Mouse (Mus musculus) C2C12 (cell line): ENCODE data around the gene Dop1b.

Experiments
- CEBPB ChIP-seq: IDR thresholded peaks from one replicate; pipeline ENCODE4 v1.6.1; 2011; ENCODE audit warnings: low read depth, mild to moderate bottlenecking, control low read depth, moderate library complexity
- CTCF ChIP-seq: IDR thresholded peaks from one replicate; pipeline ENCODE4 v1.5.1; 2011; ENCODE audit not compliant: control insufficient read depth, insufficient read depth, insufficient read length
- USF1 ChIP-seq: IDR thresholded peaks from one replicate; pipeline ENCODE4 v1.6.1; 2011; ENCODE audit warnings: low read depth, mild to moderate bottlenecking, control low read depth, moderate library complexity

GRCm38 (mm10) chr16:93832451-93833276 lies 121.0 kb downstream of the Dop1b start:
- no peak for TF ChIP-seq USF1
- TF ChIP-seq CTCF = no peak
- TF ChIP-seq CEBPB = no peak
